Mouse (Mus musculus) liver, embryonic 16.5 days (tissue): ENCODE measurements around the gene Gm43951. TPM values are rescaled to one million over a fixed set of nuclear protein-coding genes. Genes with fewer than 3 reads are reported as not detected.

Source experiments
- ATAC-seq: fragments of 200-750 bp; cut with Nextera tagmentation; 2 replicates; pipeline ENCODE4 v1.8.0; 2017; ENCODE audit warnings: low read depth, mild to moderate bottlenecking, moderate number of reproducible peaks, moderate library complexity
- H3K27ac ChIP-seq: fragments of 300-500 bp; sonication (generic); 2 replicates; pipeline ENCODE4 v1.5.1; 2014; ENCODE audit warnings: mild to moderate bottlenecking, low read length
- H3K27me3 ChIP-seq: fragments of 300-500 bp; sonication (generic); 2 replicates; pipeline ENCODE4 v1.6.1; 2014; ENCODE audit warnings: low read depth, low read length, mixed read lengths; ENCODE audit not compliant: control insufficient read depth, insufficient read depth
- H3K36me3 ChIP-seq: fragments of 300-500 bp; sonication (generic); 2 replicates; pipeline ENCODE4 v1.6.1; 2014; ENCODE audit warnings: mild to moderate bottlenecking; ENCODE audit not compliant: control insufficient read depth, insufficient read depth
- H3K4me1 ChIP-seq: fragments of 300-500 bp; sonication (generic); 2 replicates; pipeline ENCODE4 v1.6.1; 2014; ENCODE audit warnings: low read depth, low read length, mixed read lengths; ENCODE audit not compliant: control insufficient read depth
- H3K4me2 ChIP-seq: fragments of 300-500 bp; sonication (generic); 2 replicates; pipeline ENCODE4 v1.6.1; 2014; ENCODE audit warnings: low read depth, low read length, mixed read lengths
- H3K4me3 ChIP-seq: fragments of 300-500 bp; sonication (generic); 2 replicates; pipeline ENCODE4 v1.5.1; 2014; ENCODE audit warnings: low read depth, mild to moderate bottlenecking, low read length
- H3K9ac ChIP-seq: fragments of 300-500 bp; sonication (generic); 2 replicates; pipeline ENCODE4 v1.6.1; 2014; ENCODE audit warnings: low read depth, low read length
- H3K9me3 ChIP-seq: fragments of 300-500 bp; sonication (generic); replicated peaks from 2 replicates; pipeline ENCODE4 v1.6.1; 2016; ENCODE audit warnings: low read length; ENCODE audit not compliant: control insufficient read depth
- WGBS: fragments of 180-500 bp; shearing (Covaris S2); extraction: QIAGEN DNeasy Blood & Tissue Kit; methylation state at CpG from one replicate; pipeline ENCODE4 v1.1.7; 2014; ENCODE audit not compliant: insufficient replicate concordance; 5-methylcytosine and 5-hydroxymethylcytosine counted together
- polyA plus RNA-seq: library from polyadenylated mRNA; unstranded; fragments of >200 nt; fragmentation: Nextera tagmentation; extraction: Ambion mirVana; gene quantifications from 2 replicates; pipeline ENCODE4 v1.2.1, GENCODE M21; 2015

The Gm43951 gene
- polyA plus RNA-seq, 1 experiment from 2014 or later: not detected

GRCm38 (mm10) chr11:72207834-72208377 lies 1.3 kb upstream of the Gm43951 start:
- no peak for ATAC-seq
- Histone ChIP-seq H3K9ac (peak overlapping the region; percentile 82), H3K36me3 (0 out of 2 replicates have a peak, but pooled peaks cover 7% of the 10 kb centered on the region), H3K4me3 (peak overlapping the region; percentile 87), H3K9me3 (no peaks in the 10 kb centered on the region), H3K27me3 (no peaks in the 10 kb centered on the region), H3K4me2 (peak overlapping the region; percentile 90), H3K27ac (peak overlapping the region; percentile 54; the same call in 1 of the 2 replicates), H3K4me1 (peaks cover 12% of the 10 kb centered on the region)
- WGBS: 10% methylated on average over 17 of the region's 17 CpGs

- Histone ChIP-seq H3K4me2 (peak within 1 kb of the TSS; percentile 90), H3K36me3 (0 out of 2 replicates have a peak, but pooled peaks cover 7% of the 10 kb centered on the region), H3K9ac (peak within 1 kb of the TSS; percentile 82), H3K9me3 (no peaks in the 10 kb centered on the region), H3K27ac (peak within 1 kb of the TSS; percentile 54; the same call in 1 of the 2 replicates), H3K4me3 (peak within 1 kb of the TSS; percentile 87), H3K27me3 (no peaks in the 10 kb centered on the region), H3K4me1 (peaks cover 12% of the 10 kb centered on the region)
- ATAC-seq: peak; percentile 94
- WGBS: under 1% methylated on average over 42 of the region's 42 CpGs
These were observed 679 bp upstream of the Gm43951 start, which contains the start of the genes 4933427D14Rik and Txndc17 for GRCm38 (mm10) chr11:72207204-72207833. 4933427D14Rik (minus strand) TSS chr11:72207459. Txndc17 (plus strand) TSS chr11:72207547.

DNA sequence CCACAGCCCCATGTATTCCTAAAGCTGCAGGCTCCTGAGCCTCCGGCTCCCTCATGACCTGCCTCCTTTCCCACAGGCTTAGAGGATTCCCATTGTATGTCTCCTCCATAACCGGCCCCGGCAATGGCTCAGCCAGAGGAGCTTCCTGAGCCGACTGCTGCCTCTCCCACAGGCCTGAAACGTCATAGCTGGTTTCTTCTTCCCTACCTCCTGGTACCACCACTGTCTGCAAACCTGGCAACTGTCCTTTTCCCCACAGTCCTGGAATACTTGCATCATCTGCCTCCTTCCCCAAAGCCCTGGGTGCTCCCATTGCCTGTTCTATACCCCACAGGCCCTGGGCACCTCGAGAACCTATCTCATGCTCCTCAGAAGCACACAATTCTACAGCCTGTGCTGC lies 1.4 kb downstream of the Gm43951 start:
- Histone ChIP-seq H3K9me3 (no peaks in the 10 kb centered on the region), H3K4me3 (no peak overlapping the region), H3K4me1 (peaks cover 12% of the 10 kb centered on the region), H3K27me3 (no peaks in the 10 kb centered on the region), H3K36me3 (peaks cover 3% of the 10 kb centered on the region; the same call in 1 of the 2 replicates), H3K9ac (no peak overlapping the region), H3K4me2 (no peak overlapping the region), H3K27ac (no peak overlapping the region)
- 80% methylated on average over 6 of the region's 6 CpGs for WGBS
- no peak for ATAC-seq

- Histone ChIP-seq H3K36me3 (peaks cover 2% of the 10 kb centered on the region; the same call in 1 of the 2 replicates), H3K4me3 (no peak overlapping the region), H3K4me2 (no peak overlapping the region), H3K9me3 (no peaks in the 10 kb centered on the region), H3K9ac (no peak overlapping the region), H3K27ac (no peak overlapping the region), H3K27me3 (no peaks in the 10 kb centered on the region), H3K4me1 (peaks cover 12% of the 10 kb centered on the region)
- ATAC-seq: no peak
- WGBS: 63% methylated on average over 1 of the region's 1 CpGs
These were observed 3.2 kb downstream of the Gm43951 start for GRCm38 (mm10) chr11:72203440-72203839.

DNA sequence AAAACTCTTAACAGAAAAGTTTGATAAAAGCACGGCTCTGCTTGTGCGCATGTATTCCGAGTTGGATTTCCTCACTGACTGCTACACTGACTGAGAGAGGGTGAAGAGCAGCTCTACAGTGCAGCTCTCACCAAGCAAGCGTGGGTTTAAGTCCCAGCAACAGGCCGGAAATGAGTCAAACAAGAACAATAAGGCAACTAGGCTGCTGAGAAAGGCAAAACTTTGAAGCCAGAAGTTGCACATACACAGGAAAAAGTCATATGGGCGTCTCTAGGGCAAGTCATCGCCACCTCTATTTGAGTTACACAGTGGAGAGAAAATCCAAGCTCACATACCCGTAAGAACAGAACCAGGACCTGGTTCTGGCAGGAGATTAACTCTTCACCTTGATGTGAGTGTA lies 10.1 kb downstream of the Gm43951 start:
- Histone ChIP-seq H3K4me3 (no peak overlapping the region), H3K9ac (no peak overlapping the region), H3K4me1 (no peaks in the 10 kb centered on the region), H3K9me3 (no peaks in the 10 kb centered on the region), H3K4me2 (no peak overlapping the region), H3K36me3 (peaks cover 1% of the 10 kb centered on the region; the same call in 1 of the 2 replicates), H3K27ac (no peak overlapping the region), H3K27me3 (no peaks in the 10 kb centered on the region)
- WGBS: 71% methylated on average over 8 of the region's 8 CpGs
- ATAC-seq: no peak

- Histone ChIP-seq H3K36me3 (peaks cover 4% of the 10 kb centered on the region), H3K4me2 (no peak overlapping the region), H3K4me3 (no peak overlapping the region), H3K9me3 (no peaks in the 10 kb centered on the region), H3K27ac (no peak overlapping the region), H3K27me3 (no peaks in the 10 kb centered on the region), H3K4me1 (no peaks in the 10 kb centered on the region), H3K9ac (no peak overlapping the region)
- 79% methylated on average over 2 of the region's 2 CpGs for WGBS
- no peak for ATAC-seq
These were observed 12.4 kb downstream of the Gm43951 start for GRCm38 (mm10) chr11:72194259-72194658.

DNA sequence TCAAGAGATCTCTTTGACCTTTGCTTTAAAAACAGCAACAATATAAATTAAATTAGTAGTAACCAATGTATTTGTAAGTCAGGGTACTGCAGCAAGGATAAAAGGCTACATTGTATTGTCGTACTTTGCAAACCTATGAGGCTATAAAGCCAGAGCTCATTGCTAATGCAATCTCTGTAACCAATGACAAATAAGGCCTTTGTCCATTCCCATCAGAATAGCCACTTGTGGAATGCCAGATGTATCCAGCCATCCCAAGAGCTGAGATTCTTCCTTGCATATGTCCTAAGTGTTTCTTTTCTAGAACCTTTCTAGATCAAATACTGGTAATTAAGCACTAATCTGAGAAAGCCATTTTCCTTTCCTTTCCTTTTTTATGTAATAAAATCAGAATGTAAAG lies 15.8 kb downstream of the Gm43951 start:
- Histone ChIP-seq H3K4me1 (no peaks in the 10 kb centered on the region), H3K36me3 (peaks cover 5% of the 10 kb centered on the region), H3K4me3 (no peak overlapping the region), H3K9ac (no peak overlapping the region), H3K27me3 (no peaks in the 10 kb centered on the region), H3K27ac (no peak overlapping the region), H3K4me2 (no peak overlapping the region), H3K9me3 (no peaks in the 10 kb centered on the region)
- no peak for ATAC-seq
- WGBS: 69% methylated on average over 1 of the region's 1 CpGs

GRCm38 (mm10) chr11:72184252-72184651 lies 22.4 kb downstream of the Gm43951 start:
- 77% methylated on average over 4 of the region's 4 CpGs for WGBS
- no peak overlapping the region for H3K4me3 ChIP-seq
- no peak for ATAC-seq

DNA sequence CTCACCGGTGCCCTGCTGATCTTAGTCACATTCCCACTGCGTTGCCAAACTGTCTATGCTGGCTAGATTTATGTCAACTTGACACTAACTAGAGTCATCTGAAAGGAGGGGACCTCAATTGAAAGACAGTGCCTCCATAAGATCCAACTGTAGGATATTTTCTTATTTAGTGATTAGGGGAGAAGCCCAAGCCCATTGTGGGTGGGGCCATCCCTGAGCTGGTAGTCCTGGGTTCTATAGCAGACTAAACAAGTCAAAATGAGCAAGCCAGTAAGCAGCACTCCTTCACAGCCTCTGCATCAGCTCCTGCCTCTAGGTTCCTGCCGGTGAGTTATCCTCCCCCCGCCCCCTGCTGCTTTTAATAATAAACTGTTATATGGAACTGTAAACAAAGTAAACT lies 25.5 kb downstream of the Gm43951 start:
- Histone ChIP-seq H3K4me2 (no peak overlapping the region), H3K27ac (no peak overlapping the region), H3K27me3 (no peaks in the 10 kb centered on the region), H3K4me1 (no peaks in the 10 kb centered on the region), H3K9me3 (no peaks in the 10 kb centered on the region), H3K4me3 (no peak overlapping the region), H3K36me3 (peaks cover 2% of the 10 kb centered on the region; the same call in 1 of the 2 replicates), H3K9ac (no peak overlapping the region)
- ATAC-seq: no peak
- WGBS: 80% methylated on average over 4 of the region's 4 CpGs

More at GRCm38 (mm10) chr11:72184252-72184651, 22.4 kb downstream of the Gm43951 start:
- Histone ChIP-seq H3K27ac (no peak overlapping the region), H3K9ac (no peak overlapping the region), H3K36me3 (0 out of 2 replicates have a peak, but pooled peaks cover under 1% of the 10 kb centered on the region), H3K4me2 (no peak overlapping the region), H3K27me3 (no peaks in the 10 kb centered on the region), H3K9me3 (no peaks in the 10 kb centered on the region), H3K4me1 (no peaks in the 10 kb centered on the region)
